Mouse (Mus musculus) lung, embryonic 15.5 days (tissue): ENCODE data around the gene Castor2. TPM values are rescaled to one million over a fixed set of nuclear protein-coding genes. Genes with fewer than 3 reads are reported as not detected.

ENCODE experiments used
- ATAC-seq: fragments of 200-750 bp; cut with Nextera tagmentation; 2 replicates; pipeline ENCODE4 v1.8.0; 2017; ENCODE audit warnings: moderate number of reproducible peaks, borderline replicate concordance; ENCODE audit not compliant: low FRiP score, low TSS enrichment; ENCODE audit errors: extremely low read depth
- H3K27ac ChIP-seq: fragments of 300-500 bp; sonication (generic); 2 replicates; pipeline ENCODE4 v1.5.1; 2015; ENCODE audit warnings: moderate library complexity, mild to moderate bottlenecking, inconsistent platforms
- H3K27me3 ChIP-seq: fragments of 300-500 bp; sonication (generic); 2 replicates; pipeline ENCODE4 v1.6.1; 2015; ENCODE audit warnings: inconsistent platforms
- H3K36me3 ChIP-seq: fragments of 300-500 bp; sonication (generic); 2 replicates; pipeline ENCODE4 v1.6.1; 2015; ENCODE audit warnings: inconsistent platforms
- H3K4me1 ChIP-seq: fragments of 300-500 bp; sonication (generic); 2 replicates; pipeline ENCODE4 v1.6.1; 2015; ENCODE audit warnings: inconsistent platforms
- H3K4me2 ChIP-seq: fragments of 300-500 bp; sonication (generic); 2 replicates; pipeline ENCODE4 v1.6.1; 2015; ENCODE audit warnings: inconsistent platforms, mild to moderate bottlenecking, moderate library complexity
- H3K4me3 ChIP-seq: fragments of 300-500 bp; sonication (generic); 2 replicates; pipeline ENCODE4 v1.5.1; 2015; ENCODE audit warnings: mild to moderate bottlenecking, inconsistent platforms
- H3K9ac ChIP-seq: fragments of 300-500 bp; sonication (generic); 2 replicates; pipeline ENCODE4 v1.6.1; 2015; ENCODE audit warnings: inconsistent platforms
- H3K9me3 ChIP-seq: fragments of 300-500 bp; sonication (generic); 2 replicates; pipeline ENCODE4 v1.6.1; 2016; ENCODE audit warnings: inconsistent platforms
- WGBS: fragments of 180-500 bp; shearing (Covaris S2); methylation state at CpG from one replicate; pipeline ENCODE4 v1.1.7; 2015; 5-methylcytosine and 5-hydroxymethylcytosine counted together
- polyA plus RNA-seq: library from polyadenylated mRNA; unstranded; fragments of >200 nt; fragmentation: Nextera tagmentation; extraction: Ambion mirVana; gene quantifications from 2 replicates; pipeline ENCODE4 v1.2.1, GENCODE M21; 2015

Gene Castor2
- polyA plus RNA-seq = 3.3 and 3.7 TPM in 2 replicates

DNA sequence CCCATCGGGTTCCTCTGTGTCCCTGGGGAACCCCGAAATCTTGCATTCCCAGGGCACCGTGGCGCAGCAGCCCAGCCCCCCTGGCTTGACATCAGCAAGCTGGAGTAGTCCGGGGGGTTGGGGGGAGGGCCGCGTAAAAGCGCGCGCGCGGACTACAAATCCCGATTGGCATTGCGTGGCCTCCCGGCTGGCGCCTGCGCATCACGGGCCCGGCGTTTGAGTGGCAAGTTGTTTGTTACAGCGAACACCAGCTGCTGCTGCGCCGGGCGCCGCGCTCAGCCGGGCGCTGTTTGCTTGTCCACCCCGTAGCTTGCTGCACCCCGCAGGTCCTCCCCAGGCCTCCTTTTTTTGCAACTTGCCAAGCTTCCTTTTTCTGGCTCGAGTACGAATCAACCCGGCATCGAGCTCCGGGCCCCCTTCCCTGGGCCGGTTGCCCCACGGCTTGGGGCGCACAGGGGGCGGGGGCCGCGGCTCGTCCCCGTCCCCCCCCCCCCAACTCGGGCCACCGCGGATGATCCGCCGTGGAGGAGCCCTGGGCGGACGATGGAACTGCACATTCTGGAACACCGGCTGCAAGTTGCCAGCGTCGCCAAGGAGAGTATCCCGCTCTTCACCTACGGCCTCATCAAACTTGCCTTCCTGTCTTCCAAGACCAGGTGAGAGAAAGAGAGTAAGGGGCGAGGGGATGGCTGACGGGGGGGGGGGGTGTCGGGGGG is at the start of gene Castor2:
Castor2 (plus strand) TSS at position 216 of the 716 bp plus-strand sequence.
- Histone ChIP-seq H3K36me3 (no peaks in the 10 kb centered on the region), H3K27me3 (no peaks in the 10 kb centered on the region), H3K9ac (peak within 1 kb of the TSS; percentile 74), H3K4me2 (peak within 1 kb of the TSS; percentile 94), H3K4me3 (peak within 1 kb of the TSS; percentile 73), H3K9me3 (no peaks in the 10 kb centered on the region), H3K4me1 (peaks cover 26% of the 10 kb centered on the region), H3K27ac (peak within 1 kb of the TSS; percentile 39)
- peak; percentile 88 for ATAC-seq
- 0% methylated on average over 41 of the region's 58 CpGs for WGBS

DNA sequence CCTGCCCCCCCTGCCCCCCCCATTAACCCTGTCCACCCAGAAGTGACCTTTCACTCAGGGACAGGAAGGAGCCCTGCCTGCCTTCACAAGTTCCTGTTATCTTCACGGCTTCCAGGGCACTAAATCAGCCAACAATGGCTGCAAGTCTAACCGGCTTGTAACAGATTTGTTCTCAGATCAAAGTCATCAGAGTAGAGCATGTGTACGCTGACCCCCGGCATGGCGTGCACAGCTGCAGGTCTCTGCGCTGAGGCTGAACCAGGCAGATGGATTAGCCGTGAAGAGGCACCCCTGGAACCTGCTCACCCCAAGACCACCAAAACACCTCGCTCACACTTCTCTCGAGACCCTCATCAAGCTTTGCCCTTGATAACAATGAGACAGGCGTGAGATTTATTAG is 48.8 kb upstream of the Castor2 start:
- no peak overlapping the region for H3K9ac ChIP-seq
- WGBS = 18% methylated on average over 10 of the region's 10 CpGs
- H3K27ac ChIP-seq = no peak overlapping the region
- H3K4me1 ChIP-seq = no peaks in the 10 kb centered on the region
- H3K4me2 ChIP-seq = no peak overlapping the region
- no peak for ATAC-seq
- no peaks in the 10 kb centered on the region for H3K36me3 ChIP-seq
- no peaks in the 10 kb centered on the region for H3K9me3 ChIP-seq
- H3K27me3 ChIP-seq = no peaks in the 10 kb centered on the region
- no peak overlapping the region for H3K4me3 ChIP-seq

GRCm38 (mm10) chr5:134052614-134053013 is 46.9 kb upstream of the Castor2 start:
- H3K27ac ChIP-seq = no peak overlapping the region
- H3K9me3 ChIP-seq = no peaks in the 10 kb centered on the region
- no peaks in the 10 kb centered on the region for H3K27me3 ChIP-seq
- no peaks in the 10 kb centered on the region for H3K4me1 ChIP-seq
- no peak overlapping the region for H3K9ac ChIP-seq
- H3K4me2 ChIP-seq = no peak overlapping the region
- no peak for ATAC-seq
- no peaks in the 10 kb centered on the region for H3K36me3 ChIP-seq
- 87% methylated on average over 4 of the region's 4 CpGs for WGBS
- H3K4me3 ChIP-seq = no peak overlapping the region

DNA sequence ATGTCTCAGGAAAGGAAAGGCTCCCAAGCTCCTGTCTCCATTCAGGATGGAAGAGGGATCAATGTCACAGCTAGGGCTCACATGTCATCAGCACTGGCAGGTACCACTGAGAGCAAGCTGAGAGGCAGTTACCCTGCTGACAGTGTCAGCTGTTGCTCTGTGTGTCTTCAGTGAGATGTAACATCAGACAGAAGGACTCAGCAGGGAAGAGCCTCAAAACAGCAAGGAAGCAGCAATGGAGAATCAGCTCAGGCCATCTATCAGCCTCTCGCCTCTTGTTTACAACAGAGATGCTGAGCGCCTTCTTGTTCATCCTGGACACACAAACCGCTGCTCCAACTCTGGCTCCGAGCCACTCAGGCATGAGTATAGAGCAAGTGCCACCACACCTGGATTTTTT is 45.0 kb upstream of the Castor2 start:
- H3K4me1 ChIP-seq = 0 out of 2 replicates have a peak, but pooled peaks cover 3% of the 10 kb centered on the region
- no peak overlapping the region for H3K27ac ChIP-seq
- H3K9ac ChIP-seq = no peak overlapping the region
- no peak overlapping the region for H3K4me3 ChIP-seq
- H3K4me2 ChIP-seq = no peak overlapping the region
- ATAC-seq = no peak
- H3K36me3 ChIP-seq = no peaks in the 10 kb centered on the region
- H3K27me3 ChIP-seq = no peaks in the 10 kb centered on the region
- WGBS = 68% methylated on average over 4 of the region's 4 CpGs
- no peaks in the 10 kb centered on the region for H3K9me3 ChIP-seq

DNA sequence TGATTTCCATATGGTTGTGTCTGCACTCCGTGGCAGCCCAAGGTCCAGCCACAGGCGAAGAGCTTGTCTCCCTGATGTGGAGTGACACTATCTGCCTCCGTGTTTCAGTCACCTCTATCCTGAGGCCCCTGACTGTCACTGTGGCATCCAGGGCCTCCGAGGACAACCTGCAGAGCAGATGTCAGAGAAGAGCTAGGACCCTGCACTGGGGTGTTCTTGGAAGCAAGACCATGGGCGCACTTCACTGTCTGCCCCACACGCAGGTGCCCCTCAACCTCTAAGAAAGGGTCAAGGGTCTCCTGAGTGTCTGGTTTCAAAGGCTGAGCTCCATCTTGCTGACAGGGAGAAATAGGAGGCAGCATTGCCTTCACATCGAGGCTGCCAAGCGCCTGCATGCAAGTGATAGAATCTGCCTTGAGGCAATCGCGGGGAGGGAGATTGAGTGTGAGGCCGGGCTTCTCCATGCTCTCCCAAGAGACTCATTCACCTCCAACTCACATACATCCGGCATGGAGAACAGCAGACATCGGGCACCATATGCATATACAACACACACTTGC is 40.6 kb upstream of the Castor2 start:
- Histone ChIP-seq H3K27me3 (no peaks in the 10 kb centered on the region; the same call in 1 of the 2 replicates), H3K4me1 (peaks cover 7% of the 10 kb centered on the region), H3K9ac (no peak overlapping the region), H3K4me2 (no peak overlapping the region), H3K27ac (no peak overlapping the region), H3K9me3 (no peaks in the 10 kb centered on the region), H3K36me3 (no peaks in the 10 kb centered on the region), H3K4me3 (no peak overlapping the region)
- ATAC-seq = no peak
- WGBS = 19% methylated on average over 13 of the region's 13 CpGs

DNA sequence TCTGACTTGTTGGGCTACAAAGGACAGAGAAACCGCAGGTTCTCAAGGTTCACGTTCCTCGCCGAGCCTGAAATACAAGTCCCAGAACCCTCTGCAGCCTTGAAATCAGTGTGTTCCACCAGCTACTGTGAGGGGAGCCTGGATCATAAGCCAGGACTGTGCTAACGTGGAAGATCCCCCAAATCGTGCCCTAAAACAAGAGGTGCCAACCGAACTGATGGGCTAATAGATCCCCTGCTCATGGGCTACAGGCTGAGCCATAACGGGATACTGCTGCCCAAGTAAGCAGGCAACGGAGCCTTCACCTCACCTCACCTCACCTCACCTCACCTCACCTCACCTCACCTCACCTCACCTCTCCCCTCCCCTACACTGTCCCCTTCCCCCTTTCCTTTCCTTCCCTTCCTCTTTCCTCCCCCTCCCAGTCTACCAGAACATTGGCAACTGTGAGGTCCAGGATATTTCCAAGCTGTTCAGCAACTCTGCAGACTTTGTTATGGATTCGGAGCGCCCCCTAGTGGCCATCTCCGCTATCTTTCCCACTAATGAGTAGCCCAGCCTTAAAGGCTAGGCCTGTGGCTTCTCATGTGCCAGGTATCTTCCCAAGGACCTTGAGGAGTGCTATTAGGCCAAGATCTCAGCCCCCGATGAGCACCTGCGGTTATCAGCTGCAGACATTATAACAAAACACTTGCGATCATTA is 36.0 kb upstream of the Castor2 start:
- Histone ChIP-seq H3K36me3 (no peaks in the 10 kb centered on the region), H3K27ac (no peak overlapping the region; the same call in 1 of the 2 replicates), H3K4me3 (no peak overlapping the region), H3K4me2 (no peak overlapping the region), H3K27me3 (no peaks in the 10 kb centered on the region; the same call in 1 of the 2 replicates), H3K9ac (no peak overlapping the region), H3K4me1 (peaks cover 8% of the 10 kb centered on the region), H3K9me3 (no peaks in the 10 kb centered on the region)
- 35% methylated on average over 15 of the region's 15 CpGs for WGBS
- peak; percentile 70; the same call in 1 of the 2 replicates for ATAC-seq

DNA sequence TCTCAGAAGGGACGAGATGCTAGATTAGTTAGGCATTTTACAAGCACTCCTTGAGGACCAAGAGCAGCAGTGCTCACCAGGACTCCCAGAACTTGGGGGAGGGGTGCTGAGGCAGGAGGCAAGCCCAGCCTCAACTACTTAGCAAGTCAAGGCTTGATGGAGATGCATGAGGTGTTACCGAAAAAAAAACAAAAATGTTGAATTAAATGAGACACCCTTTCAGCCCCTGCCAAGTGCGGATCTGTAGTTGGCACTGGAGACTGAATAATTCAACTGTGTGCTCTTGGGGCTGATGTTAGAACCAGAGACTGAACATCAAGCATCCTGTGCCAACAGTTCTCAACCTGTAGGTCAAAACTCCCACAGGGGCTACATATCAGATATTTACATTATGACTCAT is 33.2 kb upstream of the Castor2 start:
- Histone ChIP-seq H3K4me2 (no peak overlapping the region), H3K27ac (no peak overlapping the region), H3K36me3 (no peaks in the 10 kb centered on the region), H3K4me1 (peaks cover 8% of the 10 kb centered on the region), H3K9me3 (no peaks in the 10 kb centered on the region), H3K27me3 (no peaks in the 10 kb centered on the region; the same call in 1 of the 2 replicates), H3K9ac (no peak overlapping the region), H3K4me3 (no peak overlapping the region)
- WGBS = 21% methylated on average over 3 of the region's 3 CpGs
- ATAC-seq = no peak

DNA sequence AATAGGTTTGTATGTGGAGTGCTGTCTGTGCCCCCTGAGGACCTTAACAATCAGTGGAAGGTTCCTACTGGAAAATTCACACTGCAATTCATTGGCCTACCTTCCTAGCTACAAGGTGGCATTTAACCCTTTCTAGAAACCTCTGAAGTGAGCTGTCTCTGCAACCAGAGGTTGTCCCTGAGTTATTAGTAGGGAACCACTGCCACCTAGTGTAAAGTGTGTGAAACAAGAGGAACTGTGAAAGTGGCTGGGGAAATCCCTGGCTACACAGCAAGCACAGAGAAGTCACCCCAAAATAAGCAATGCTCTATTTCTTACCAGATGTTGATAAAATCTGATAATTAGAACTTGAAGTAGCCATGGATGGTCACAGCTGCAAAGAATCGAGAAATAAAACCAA is 31.6 kb upstream of the Castor2 start:
- H3K4me3 ChIP-seq = no peak overlapping the region
- H3K27me3 ChIP-seq = no peaks in the 10 kb centered on the region
- ATAC-seq = no peak
- peaks cover 8% of the 10 kb centered on the region for H3K4me1 ChIP-seq
- H3K9ac ChIP-seq = no peak overlapping the region
- WGBS = 15% methylated on average over 1 of the region's 1 CpGs
- no peaks in the 10 kb centered on the region for H3K9me3 ChIP-seq
- H3K36me3 ChIP-seq = no peaks in the 10 kb centered on the region
- H3K27ac ChIP-seq = no peak overlapping the region
- H3K4me2 ChIP-seq = no peak overlapping the region

- WGBS = 45% methylated on average over 17 of the region's 17 CpGs
- Histone ChIP-seq H3K4me2 (no peak overlapping the region), H3K9me3 (no peaks in the 10 kb centered on the region), H3K9ac (no peak overlapping the region), H3K27me3 (no peaks in the 10 kb centered on the region), H3K4me3 (no peak overlapping the region), H3K27ac (no peak overlapping the region), H3K4me1 (peaks cover 9% of the 10 kb centered on the region; the same call in 1 of the 2 replicates), H3K36me3 (no peaks in the 10 kb centered on the region)
- ATAC-seq = peak; percentile 42; the same call in 1 of the 2 replicates
Measured at GRCm38 (mm10) chr5:134073512-134074041, 25.9 kb upstream of the Castor2 start.

GRCm38 (mm10) chr5:134074368-134074767 is 25.1 kb upstream of the Castor2 start:
- Histone ChIP-seq H3K4me1 (peaks cover 9% of the 10 kb centered on the region; the same call in 1 of the 2 replicates), H3K4me2 (no peak overlapping the region), H3K9ac (no peak overlapping the region), H3K27ac (no peak overlapping the region), H3K9me3 (no peaks in the 10 kb centered on the region), H3K27me3 (no peaks in the 10 kb centered on the region), H3K4me3 (no peak overlapping the region), H3K36me3 (no peaks in the 10 kb centered on the region)
- no peak for ATAC-seq

DNA sequence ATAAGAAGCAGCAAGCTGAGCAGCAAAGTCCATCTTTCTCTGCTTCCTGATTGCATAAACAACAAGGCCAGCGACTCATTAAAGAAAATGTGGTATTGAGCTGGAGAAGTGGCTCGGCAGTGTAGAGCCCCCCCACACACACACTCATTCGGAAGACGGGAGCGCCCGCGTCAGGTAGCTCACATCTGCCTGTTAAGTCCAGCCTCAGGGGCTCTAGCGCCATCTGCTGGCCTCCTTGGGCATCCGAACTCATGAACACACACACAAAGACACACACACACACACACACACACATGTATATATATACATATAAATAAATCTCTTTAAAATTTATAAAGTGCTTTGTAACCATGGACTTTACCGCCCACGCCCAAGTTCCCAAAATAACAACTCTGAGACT is 23.3 kb upstream of the Castor2 start:
- Histone ChIP-seq H3K27me3 (no peaks in the 10 kb centered on the region), H3K9ac (no peak overlapping the region), H3K4me2 (no peak overlapping the region), H3K9me3 (no peaks in the 10 kb centered on the region), H3K4me3 (no peak overlapping the region), H3K4me1 (peaks cover 14% of the 10 kb centered on the region), H3K36me3 (no peaks in the 10 kb centered on the region), H3K27ac (no peak overlapping the region)
- WGBS = 91% methylated on average over 11 of the region's 11 CpGs
- no peak for ATAC-seq
